Mouse (Mus musculus) embryo, embryonic 10.5 days (tissue): Measurements from ENCODE around the gene Fgd5.
A peak's percentile ranks its signal among the peaks of the same experiment; 100 is the strongest.

Experiments used
- DNase-seq: peaks from one replicate; pipeline ENCODE4 v3.0.0-alpha.2; 2015; ENCODE audit warnings: low spot score

Gene Fgd5

DNA sequence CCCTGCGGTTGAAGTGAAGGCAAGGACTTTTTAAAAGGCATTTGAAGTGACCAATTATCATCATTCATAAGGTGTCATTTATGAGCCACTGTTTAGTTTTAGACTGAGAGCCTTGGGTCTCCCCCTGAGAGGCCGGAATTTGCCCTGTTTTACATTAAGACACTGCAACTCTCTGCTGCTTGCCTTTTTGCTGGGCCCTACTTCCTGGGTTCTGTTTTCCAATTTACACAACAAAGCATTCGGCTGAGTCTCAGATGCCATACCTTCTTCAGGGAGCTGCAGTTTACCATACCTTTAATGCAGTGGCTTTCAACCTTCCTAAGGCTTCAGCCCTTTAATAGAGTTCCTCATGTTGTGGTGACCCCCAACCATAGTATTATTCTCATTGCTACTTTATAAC lies 26.1 kb downstream of the Fgd5 start:
- DNase-seq, result no peak

DNA sequence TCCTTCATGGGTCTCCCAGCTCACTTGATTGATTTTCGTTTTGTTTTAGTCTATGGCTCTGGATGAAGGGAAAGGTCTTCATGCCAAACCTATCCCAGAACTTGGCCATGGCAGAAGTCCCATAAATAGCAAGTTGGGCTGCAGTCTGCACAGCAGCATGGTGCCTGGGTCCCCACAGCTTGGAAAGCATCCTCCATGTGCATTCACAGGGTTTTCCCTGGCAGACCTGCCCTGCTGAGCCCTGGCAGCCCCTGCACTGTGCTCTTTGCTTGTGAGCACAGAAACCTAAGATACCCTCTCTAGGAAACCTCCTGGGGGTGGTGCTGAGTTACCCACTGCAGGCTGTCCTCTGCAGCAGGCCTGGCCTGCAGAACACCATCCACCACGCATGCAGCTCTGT lies 32.2 kb downstream of the Fgd5 start:
- no peak for DNase-seq

DNA sequence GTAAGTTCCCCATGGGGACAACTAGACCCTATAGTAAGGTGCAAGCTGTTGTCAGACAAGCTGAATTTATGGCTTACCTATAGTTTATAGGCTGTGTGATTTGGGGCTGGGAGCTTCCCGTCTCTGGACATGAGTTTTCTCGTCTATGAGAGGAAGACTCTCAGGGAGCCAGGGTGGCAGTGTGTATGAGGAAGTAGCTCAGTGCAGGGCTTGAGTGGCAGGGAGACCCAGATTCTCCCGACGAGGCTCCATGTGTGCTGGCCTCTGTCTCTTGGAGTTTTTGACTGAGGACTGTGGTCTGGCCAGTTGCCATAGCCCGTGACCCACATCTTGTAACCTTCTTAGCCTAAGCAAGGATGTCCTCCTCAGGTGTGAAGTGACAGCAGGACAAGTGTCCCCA lies 33.7 kb downstream of the Fgd5 start:
- no peak for DNase-seq

DNA sequence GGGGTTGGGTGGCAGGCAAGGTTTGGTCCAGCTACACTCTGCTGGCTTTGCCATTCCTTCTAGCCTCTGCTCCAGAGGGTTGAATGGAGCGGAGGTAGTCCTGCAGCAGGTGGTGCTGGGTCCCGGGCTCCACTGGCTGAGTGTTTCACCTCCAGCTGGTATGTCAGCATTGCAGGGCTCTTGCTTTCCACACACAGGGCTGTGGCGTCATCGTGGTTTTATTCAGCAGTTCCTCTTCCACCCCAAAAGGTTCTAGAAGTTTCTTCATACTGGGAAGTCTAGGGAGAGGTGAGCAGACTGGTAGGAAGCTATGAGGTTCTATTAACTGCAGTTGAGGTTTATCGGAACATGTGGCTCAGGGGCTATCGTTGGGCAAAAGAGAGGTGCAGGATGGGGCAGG lies 34.4 kb downstream of the Fgd5 start:
- DNase-seq, result no peak

DNA sequence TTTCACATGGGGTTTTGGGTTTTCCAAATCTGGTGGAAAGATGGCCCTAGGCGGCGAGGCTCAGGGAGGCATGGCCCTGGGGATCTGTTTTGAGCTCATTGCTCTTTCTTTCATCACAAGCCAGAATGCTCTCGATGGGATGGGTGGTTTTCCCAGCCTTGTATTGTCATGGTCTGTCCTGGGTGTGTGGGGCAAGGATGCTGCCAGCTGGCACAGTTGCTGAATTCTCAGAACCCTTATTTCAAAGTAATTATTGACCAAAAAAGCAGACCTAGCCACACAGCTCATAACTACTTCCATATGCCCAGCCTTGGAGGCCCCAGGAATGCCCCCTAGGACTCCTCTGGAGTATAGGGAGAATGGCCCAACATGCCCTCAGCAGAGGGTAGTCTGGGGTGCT lies 34.9 kb downstream of the Fgd5 start:
- no peak for DNase-seq

DNA sequence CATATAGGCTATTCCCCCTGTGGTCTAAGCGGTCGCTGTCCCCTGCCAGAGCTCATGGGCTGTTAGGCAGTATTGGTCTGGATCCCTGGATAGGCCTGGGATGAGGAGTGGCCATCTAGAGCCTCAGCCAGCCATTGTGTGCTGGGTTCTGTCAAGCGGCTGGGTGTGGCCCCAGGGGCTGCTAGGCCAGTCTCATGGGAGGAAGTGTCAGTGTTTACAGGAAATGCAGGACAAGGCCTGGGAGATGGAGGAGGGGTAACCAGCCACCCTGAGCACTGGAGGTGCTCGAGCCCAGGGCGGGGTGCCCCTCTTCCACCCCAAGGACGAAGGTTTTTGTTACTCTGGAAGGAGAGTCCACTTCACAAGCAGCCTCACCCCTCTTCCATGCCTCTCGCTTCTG lies 36.3 kb downstream of the Fgd5 start:
- no peak for DNase-seq

DNA sequence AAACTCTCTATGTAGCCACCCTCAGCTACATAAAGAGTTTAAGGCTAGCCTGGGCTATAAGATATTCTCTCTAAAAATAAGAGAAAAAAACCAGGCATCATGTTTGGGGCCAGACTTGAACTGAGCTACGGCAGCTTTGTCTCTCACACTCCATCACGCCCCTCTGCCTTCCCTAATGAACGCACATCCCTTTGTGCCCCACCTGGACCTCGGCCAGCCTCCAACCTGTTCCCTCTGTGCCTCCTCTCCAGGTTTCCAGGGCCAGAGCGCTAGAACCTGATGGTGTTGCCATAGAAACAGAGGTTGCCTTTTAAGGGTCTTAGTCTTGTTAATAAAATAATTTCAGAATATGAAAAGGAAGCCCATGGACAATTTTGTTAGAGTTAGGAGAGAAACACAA lies 37.2 kb downstream of the Fgd5 start:
- no peak for DNase-seq

DNA sequence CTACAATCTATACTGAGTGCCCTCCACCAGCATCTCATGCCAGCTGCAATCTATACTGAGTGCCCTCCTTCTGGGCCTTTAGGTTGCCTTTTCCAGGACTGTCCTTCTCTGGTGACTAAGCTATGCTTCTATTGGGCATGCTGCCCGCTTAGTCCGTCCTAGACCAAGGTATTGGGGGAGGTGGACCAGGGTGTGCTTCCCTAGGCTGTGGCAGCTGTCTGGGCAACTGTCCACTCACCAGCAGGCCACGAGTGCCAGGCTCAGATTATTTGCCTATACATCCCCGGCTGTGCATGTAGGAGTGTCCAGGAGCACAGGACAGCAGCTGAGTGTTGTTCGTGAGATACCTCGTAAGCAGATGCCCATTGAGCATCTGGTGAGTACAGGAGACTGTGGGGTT lies 38.1 kb downstream of the Fgd5 start:
- DNase-seq, result no peak

DNA sequence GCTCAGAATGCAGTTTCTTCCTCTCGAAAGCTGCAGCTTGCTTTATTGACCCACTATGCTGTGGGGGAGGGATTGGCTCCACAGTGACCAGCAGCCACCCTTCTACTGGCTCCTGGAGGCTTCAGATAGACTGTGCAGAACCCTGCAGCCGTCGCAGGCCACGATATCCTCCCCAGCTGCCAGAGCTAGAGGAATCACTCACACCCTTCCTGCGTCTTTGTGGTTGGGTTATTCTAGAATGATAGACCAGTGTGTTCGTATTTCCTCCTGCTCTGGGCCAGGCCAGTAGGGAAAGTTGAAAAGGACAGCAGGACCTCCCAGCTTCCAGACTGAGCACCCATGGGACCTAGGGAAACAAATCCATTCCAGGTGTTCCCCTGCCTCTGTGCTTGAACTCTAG lies 39.7 kb downstream of the Fgd5 start:
- DNase-seq, result no peak

DNA sequence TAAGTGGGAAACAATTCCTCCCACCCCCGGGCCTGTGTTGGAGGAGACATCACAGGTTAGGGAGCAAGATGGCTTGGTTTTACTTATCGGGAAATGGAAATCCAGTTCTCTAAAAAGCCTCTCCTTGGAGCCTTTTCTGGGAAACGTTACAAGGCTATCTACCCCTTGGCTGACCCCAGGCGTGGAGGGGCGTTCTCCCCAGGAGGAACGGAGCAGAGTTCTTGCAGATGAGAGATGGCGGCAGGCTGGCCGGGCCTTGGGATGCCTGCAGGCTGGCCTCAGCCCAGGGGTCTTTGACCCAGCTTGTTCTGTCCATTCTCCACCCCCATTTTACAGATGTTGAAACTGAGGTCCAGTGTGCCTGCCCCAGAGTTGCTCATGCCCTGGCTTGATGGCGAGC lies 42.4 kb downstream of the Fgd5 start:
- DNase-seq, result no peak

DNA sequence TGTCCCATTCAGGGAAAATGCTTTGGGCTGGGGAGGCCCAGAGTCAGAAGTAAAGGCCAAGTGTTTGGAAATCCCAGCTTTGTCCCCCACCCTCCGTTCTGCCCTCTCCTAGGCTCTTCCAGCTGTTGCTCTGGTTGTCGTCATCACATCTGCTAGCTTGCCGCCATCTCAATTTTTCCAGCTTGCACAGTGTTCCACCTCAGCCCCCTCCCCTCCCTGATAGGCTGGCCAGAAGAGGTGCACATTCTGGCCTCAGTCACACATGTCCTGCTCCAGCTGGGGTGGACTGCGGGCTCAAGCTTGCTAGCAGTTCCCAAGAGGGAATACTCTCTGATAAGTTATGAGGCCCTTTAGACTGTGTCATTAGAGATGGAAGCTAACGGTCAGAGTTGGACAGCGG lies 42.8 kb downstream of the Fgd5 start:
- no peak for DNase-seq

DNA sequence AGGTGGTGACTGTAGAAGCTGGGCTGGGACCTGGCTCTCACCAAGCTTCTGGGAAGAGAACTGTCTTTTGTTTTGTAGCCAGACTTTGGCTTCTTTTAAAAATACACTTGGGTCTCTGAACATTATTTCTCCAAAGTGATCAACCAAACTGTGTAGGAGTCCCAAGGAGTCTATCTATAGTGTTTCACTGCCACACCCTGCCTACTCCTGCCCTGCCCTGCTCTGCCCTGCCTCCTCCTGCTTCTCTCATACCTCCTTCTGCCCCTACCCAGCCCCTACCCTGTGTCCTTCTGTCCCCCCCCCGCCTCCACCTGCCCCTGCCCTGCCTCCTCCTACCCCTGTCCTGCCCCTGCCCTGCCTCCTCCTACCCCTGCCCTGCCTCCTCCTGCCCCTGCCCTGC lies 46.6 kb downstream of the Fgd5 start:
- no peak for DNase-seq

DNA sequence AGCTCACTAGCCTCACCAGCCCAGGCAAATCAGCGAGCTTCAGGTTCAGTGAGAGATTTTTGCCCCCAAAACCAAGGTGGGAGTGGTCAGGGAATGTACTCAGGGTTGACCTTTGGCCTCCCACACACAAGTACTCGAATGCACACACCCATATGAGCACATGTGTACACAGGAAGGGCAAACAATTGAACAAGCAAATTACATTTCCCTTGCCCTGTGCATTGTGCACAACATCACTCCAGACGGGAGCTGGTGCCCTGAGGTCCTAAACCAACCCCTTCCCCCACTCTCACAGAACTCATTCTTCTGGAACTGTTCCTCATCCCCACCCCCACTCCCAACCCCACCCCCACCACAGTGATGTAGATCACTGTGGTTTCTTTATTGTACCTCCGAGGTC lies 48.7 kb downstream of the Fgd5 start:
- no peak for DNase-seq

DNA sequence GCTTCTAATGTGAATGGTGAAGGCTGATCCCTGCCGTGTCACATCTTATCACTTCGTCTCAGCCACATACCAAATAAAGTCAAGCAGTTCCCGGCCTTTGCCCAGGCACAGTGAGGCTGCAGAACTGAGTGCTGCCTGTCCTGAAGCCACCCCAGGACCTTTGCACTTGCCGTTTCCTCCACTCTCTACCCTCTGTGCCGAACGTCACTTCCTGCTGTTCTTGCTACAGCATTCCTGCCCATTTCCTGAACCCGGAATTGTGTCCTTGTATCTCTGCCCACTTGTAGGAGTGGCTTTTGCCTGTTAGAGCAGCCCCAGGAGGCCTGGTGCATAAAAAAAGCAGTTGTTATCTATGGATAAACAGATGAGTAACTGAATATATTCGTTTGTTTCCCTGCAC lies 52.0 kb downstream of the Fgd5 start:
- no peak for DNase-seq

DNA sequence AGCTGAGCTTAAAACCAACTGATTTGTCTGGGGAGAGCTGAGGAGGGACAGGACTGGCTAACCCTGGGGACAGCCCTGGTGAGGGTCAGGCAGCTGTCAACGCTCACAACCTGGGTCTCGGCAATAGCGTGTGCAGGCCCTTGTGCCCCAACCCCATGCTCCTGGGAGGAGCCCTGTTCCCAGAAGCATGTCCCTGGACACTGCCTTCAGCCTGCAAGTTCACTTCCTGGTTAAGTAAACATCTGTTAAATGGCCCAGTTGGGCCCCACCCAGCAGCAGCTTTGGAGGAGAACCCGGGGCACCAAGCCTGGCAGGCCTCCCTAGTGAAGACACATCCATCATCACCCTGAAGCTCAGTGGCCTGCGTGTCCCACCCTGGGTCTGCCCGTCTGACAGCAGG lies 56.0 kb downstream of the Fgd5 start:
- DNase-seq, result no peak

DNA sequence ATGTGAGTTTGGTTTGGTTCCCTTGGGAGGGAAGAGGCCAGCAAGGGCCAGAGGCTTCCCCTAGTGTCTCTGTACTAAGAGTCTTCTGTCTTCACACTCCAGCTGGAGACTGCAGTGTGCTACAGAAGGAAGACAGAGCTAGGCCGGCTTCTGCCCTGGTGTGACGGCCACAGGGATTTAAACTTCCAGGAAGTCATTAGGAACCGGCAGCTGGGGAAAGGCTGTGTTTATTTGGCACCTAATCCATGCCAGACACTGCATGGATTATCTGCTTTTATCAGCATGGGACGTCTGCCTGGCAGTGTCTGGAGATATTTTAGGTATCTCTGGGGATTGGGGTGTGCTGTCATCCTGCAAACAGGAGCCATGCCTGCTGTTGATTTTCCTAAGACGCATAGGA lies 57.7 kb downstream of the Fgd5 start:
- DNase-seq, result no peak

DNA sequence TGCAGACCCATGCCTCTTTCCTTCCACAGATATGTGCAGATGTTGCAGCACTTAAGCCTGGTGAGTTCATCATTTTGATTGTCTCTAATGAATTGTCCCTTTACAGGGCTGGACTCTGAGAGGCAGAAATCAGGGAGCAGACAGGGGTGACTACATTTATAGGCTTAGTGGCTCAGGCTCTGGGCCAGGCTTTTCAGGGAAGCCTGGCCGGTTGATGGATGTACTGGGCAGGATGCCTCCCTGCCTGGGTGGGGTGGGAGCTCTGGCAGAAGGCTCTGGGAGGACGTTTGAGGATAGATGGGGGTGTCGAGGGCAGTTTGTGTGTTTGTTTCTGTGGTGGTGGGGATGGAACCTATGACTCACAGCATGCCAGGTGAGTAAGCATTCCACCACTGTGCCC lies 59.5 kb downstream of the Fgd5 start:
- no peak for DNase-seq

DNA sequence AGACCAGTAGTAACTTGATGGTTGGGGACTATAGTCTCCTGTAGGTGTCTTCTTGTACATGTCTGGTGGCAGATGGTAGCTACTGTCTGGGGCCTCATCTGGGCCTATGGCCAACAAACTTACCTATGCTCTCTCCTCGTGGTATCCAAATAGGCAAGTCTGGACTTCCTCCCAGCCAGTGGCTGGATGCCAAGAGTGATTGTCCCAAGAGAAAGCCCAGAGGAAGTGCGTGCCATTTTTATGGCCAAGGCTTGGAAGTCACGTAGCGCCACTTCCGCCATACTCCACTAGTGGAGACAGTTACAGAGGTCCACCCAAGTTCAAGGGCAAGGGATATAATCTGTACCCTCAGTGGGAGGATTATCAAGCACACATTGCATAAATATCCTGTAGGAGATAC lies 62.6 kb downstream of the Fgd5 start:
- no peak for DNase-seq

DNA sequence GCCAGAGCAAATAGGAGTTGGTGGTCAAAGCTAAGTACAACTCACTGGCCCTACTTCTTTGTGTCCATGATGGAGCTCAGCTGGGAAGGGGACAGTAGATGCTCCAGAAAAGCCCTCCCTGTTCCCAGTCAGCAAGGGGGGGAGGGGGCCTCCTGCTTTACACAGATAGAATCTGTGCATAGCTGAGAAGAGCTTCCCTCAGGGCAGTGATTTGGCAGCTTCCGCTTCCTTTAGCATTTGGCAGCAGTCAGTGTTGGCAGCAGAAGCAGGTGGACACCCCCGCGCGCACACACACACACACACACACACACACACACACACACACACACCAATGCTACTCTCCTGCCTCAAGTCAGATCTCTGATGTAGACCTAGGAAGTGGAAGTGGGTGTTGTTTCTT lies 63.4 kb downstream of the Fgd5 start:
- no peak for DNase-seq

DNA sequence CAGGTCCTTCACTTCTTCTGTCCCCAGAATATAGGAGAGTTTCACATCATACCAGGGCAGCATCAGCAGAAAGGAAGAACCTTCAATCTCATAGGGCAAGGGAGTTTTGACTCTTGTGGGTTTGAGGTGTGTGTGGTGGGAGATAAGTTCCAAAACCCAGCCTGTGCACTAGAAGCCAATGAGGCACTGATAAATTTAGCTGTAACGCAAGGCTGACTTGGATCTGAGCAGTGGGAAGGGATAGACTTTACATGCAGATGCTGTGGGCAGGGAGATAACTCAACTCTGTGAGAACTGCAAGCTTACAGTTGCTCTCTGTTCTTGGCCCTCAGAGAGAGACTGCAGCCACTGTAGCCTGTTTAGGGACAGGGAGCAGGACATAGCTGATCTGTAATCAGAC lies 64.2 kb downstream of the Fgd5 start:
- no peak for DNase-seq

DNA sequence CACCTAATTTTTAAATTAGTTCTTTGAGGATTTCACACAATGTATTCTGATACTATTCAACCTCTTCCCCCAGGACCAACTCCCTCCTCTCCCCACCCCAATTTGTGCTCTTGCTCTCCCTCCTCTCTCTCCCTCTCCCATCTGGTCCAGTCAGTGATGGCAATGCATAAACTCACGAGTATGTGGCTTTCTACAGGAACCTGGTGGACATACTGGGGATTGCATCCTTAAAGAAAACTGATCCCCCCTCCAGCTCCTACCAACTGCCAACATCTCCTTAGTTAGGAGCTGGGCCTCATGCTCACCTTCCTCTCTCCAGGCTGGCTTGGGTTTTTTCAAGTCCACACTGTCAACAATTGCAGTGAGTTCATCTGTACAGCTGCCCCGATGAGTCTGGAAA lies 79.1 kb downstream of the Fgd5 start:
- peak; percentile 29 for DNase-seq

DNA sequence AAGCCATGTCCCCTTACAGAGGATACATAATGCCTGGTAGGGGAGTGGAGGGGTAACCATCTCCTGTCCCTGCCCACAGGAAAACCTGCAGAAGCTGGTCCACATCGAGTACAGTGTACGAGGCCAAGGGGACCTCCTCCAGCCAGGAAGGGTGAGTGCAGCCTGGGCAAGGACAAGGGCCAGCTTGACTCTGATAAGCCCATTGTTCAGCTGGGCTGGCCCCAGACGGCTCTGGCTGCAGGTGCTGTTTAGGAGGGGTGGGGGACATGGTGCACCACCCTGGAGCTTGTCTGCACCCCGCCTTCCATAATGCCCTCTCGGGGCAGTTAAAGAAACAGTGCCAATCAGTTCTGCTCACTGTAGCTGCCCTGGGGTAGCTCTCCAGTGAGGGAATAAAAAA lies 83.0 kb downstream of the Fgd5 start:
- no peak for DNase-seq

DNA sequence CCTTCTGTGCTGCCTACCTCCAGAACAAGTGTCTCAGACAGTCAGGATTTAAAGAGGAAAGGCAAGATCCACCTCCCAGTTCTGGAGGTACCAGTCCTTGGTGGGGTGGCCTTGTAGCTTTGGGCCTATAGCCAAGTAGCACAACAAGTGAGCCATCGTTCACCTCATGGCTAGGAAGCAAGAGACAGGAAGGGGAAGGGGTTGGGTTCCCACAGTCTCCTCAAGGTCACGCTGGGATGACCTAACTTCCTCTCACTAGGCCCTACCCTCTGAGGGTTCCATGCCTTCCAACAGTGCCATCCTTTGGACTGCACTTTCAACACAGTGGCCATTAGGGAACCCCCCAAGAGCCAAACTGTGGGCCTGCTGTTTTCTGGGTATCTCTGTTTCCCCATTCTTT lies 84.8 kb downstream of the Fgd5 start:
- DNase-seq, result no peak

DNA sequence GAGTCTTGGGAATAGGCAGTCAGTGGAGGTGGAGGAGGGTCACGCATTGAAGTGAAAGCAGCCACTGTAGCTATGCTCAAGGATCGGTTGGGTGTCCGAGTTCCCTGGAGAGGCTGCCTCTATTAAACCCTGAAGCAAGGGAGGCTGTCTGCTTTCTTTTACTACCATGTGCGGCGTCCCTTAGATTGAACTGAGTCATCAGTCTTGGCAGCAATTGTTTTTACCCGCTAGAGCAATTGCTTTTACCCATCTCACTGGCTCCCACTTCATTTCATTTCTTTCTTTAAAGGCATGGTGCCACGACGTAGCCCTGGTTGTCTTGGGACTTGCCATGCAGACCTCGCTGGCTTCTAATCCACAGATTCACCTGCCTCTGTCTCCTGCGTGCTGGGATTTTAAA lies 85.4 kb downstream of the Fgd5 start:
- DNase-seq, result no peak

DNA sequence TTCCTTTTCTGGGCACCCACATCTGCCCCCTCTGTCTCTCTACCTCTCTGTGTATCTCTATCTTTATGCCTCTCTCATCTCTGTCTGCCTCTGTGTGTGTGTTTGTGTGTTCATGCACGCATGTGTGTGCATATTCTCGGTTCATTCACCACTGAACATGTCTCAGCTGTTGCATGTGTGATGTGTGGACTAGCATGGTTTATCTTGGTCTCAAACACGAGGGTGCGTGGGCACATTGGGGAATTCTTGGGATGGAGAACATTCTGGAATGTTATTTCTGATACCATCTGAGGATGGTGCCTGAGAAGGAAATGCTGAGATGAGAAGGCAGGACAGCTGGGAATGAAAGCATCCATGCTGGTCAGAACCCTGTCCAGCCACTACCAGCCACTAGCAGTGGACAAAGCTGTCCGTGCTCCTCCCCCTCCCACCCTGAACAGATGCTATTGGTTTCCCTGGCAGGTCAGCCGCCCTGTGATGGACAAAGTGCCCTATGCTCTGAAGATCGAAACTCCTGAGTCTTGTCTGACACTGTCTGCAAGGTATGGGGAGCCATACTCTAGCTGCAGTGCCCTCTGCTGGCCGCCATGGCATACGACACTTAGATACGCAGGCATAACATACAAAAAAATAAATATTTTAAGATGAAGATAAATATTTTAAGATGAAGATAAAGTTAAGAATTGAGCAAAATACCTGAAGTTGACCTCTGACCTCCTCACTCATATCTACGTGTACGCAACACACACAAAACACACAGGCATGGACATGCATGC lies 87.2 kb downstream of the Fgd5 start:
- peak; percentile 73 for DNase-seq
